Mouse (Mus musculus) stomach, embryonic 14.5 days (tissue): ENCODE measurements at regions not wholly inside any gene's neighbourhood (a gene's known extent, or its start where the extent isn't known, plus 50 kb on each side); places are given as distances from the start of the nearest gene placed in this dataset.
A peak's percentile ranks its signal among the peaks of the same experiment; 100 is the strongest.

Source experiments
- ATAC-seq: fragments of 200-750 bp; cut with Nextera tagmentation; 2 replicates; pipeline ENCODE4 v1.8.0; 2017; ENCODE audit warnings: low read depth, moderate TSS enrichment; ENCODE audit not compliant: insufficient number of reproducible peaks, insufficient read depth, low FRiP score
- H3K27ac ChIP-seq: fragments of 300-500 bp; sonication (generic); 2 replicates; pipeline ENCODE4 v1.5.1; 2014; ENCODE audit warnings: mild to moderate bottlenecking, low read length, moderate library complexity, mixed read lengths
- H3K27me3 ChIP-seq: fragments of 300-500 bp; sonication (generic); 2 replicates; pipeline ENCODE4 v1.6.1; 2014; ENCODE audit warnings: low read length, control low read depth, mixed read lengths; ENCODE audit not compliant: control insufficient read depth, insufficient read depth
- H3K36me3 ChIP-seq: fragments of 300-500 bp; sonication (generic); 2 replicates; pipeline ENCODE4 v1.6.1; 2014; ENCODE audit warnings: mild to moderate bottlenecking, control low read depth, low read length, moderate library complexity, mixed read lengths; ENCODE audit not compliant: control insufficient read depth, insufficient read depth
- H3K4me1 ChIP-seq: fragments of 300-500 bp; sonication (generic); 2 replicates; pipeline ENCODE4 v1.6.1; 2014; ENCODE audit warnings: low read length, control low read depth, mixed read lengths; ENCODE audit not compliant: control insufficient read depth, insufficient read depth
- H3K4me2 ChIP-seq: fragments of 300-500 bp; sonication (generic); replicated peaks from 2 replicates; pipeline ENCODE4 v1.6.1; 2014; ENCODE audit warnings: low read depth, low read length, control low read depth
- H3K4me3 ChIP-seq: fragments of 300-500 bp; sonication (generic); 2 replicates; pipeline ENCODE4 v1.5.1; 2014; ENCODE audit warnings: low read depth, low read length, control low read depth
- H3K9ac ChIP-seq: fragments of 300-500 bp; sonication (generic); replicated peaks from 2 replicates; pipeline ENCODE4 v1.6.1; 2014; ENCODE audit warnings: low read depth, mild to moderate bottlenecking, control low read depth, low read length, moderate library complexity, mixed read lengths
- H3K9me3 ChIP-seq: fragments of 300-500 bp; sonication (generic); 2 replicates; pipeline ENCODE4 v1.6.1; 2016; ENCODE audit warnings: low read depth, low read length, control low read depth; ENCODE audit not compliant: control insufficient read depth
- WGBS: fragments of 180-500 bp; shearing (Covaris S2); extraction: QIAGEN DNeasy Blood & Tissue Kit; methylation state at CpG from one replicate; pipeline ENCODE4 v1.1.7; 2014; 5-methylcytosine and 5-hydroxymethylcytosine counted together

DNA sequence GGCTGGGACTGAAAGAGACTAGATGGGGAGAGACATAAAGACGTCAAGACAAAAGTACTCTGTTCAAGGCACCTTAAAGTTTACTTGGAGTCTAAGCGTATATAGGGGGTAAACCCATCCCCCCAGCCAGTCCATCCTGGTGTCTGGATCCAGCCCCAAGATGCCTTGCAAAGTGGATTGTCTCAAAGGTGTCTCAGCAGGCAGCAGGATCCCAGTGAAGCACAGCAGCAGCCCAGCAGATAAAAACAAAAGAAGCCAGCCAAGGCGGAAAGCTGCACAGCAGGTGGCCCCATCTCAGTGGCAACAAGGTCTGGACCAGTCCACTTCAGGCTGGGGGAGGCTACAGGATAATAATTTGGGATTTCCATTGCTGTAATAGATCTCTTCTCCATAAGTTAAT, 72.0 kb upstream of the Col5a2 start:
- no peaks in the 10 kb centered on the region for H3K36me3 ChIP-seq
- no peak overlapping the region for H3K4me3 ChIP-seq
- no peak overlapping the region for H3K9ac ChIP-seq
- H3K27me3 ChIP-seq: no peaks in the 10 kb centered on the region
- H3K4me2 ChIP-seq: no peak overlapping the region
- H3K4me1 ChIP-seq: no peaks in the 10 kb centered on the region
- no peak overlapping the region for H3K27ac ChIP-seq
- ATAC-seq: no peak
- H3K9me3 ChIP-seq: no peaks in the 10 kb centered on the region; the same call in 1 of the 2 replicates
- 38% methylated on average over 3 of the region's 3 CpGs for WGBS

DNA sequence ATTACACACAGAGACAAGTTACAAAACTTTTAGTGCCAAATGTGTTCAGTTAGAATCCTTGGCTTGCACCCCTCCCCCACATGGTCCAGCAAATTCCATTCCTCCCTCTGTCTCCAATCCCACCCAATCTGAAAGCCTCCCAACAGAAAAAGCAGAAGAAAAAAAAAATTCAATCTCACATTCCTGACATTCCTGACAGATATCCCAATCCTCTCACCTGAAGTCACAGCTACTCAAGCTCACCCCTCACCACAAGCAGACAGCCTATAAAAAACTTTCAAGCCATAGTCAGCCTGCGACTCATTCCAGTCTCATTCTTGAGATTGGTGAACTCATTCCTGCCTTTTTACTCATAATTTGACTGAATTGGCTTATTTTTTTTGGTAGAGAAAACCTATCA, 77.4 kb upstream of the Col5a2 start:
- no peak overlapping the region for H3K4me2 ChIP-seq
- H3K4me3 ChIP-seq: no peak overlapping the region
- H3K27me3 ChIP-seq: no peaks in the 10 kb centered on the region
- no peaks in the 10 kb centered on the region for H3K36me3 ChIP-seq
- no peak overlapping the region for H3K27ac ChIP-seq
- no peaks in the 10 kb centered on the region for H3K9me3 ChIP-seq
- H3K9ac ChIP-seq: no peak overlapping the region
- H3K4me1 ChIP-seq: no peaks in the 10 kb centered on the region
- no peak for ATAC-seq
- WGBS: 69% methylated on average over 1 of the region's 1 CpGs

DNA sequence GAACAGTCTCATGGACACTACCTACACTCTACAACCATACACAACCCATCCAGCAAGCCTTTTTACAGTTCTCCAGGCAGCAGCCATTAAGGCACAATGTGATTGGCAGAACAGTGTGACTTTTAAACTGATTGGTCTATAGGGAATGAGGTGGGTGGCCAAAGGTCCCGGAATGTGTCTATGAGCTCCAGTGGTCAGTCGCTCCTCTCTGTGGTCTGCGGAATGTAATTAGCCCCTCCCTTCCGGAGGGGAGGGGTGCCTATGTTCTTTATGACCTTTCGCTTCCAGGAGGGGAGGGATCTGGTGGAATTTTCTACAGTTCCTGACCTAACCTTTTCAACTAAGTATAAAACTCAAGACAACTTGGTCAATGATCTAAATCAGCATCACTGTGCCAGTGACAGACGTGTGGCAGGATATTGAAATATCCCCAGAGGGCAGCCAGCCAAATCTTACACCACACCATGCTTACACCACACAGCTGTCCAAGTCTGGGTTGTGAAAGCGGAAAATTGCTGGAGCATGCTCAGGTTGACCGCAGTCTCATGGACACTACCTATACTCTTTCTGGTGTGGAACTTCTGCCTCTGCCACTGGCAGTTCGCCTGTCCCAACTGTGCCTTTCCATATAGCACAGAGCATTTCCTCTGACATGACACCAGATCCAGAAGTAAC, 84.4 kb upstream of the Col5a2 start:
- H3K9ac ChIP-seq: no peak overlapping the region
- H3K4me3 ChIP-seq: no peak overlapping the region
- H3K27ac ChIP-seq: no peak overlapping the region
- H3K36me3 ChIP-seq: no peaks in the 10 kb centered on the region
- 82% methylated on average over 9 of the region's 9 CpGs for WGBS
- H3K4me2 ChIP-seq: no peak overlapping the region
- ATAC-seq: no peak
- no peaks in the 10 kb centered on the region for H3K9me3 ChIP-seq
- H3K27me3 ChIP-seq: no peaks in the 10 kb centered on the region
- no peaks in the 10 kb centered on the region for H3K4me1 ChIP-seq

DNA sequence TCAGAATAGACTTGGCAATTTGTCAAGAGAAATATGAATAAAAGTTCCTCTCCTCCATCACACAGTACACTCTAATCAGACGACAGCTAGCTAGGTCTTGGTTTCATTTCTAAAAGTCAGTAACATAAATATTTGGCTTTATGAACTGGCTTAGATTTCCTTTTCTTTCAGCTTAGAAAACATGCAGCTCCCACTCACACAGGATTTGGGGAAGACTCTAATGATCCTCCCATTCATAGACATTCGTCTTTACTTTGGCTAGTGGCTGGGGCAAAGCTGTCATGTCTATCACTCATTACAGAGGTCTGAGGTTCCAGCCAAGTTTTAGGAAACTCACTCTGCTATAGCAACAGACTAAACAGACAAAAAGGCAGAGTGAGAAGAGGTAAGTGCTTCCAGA, 94.2 kb upstream of the Col5a2 start:
- Histone ChIP-seq H3K36me3 (no peaks in the 10 kb centered on the region), H3K4me3 (no peak overlapping the region), H3K9ac (no peak overlapping the region), H3K4me2 (no peak overlapping the region), H3K27ac (0 out of 2 replicates have a peak overlapping the region, but pooled peaks have one; percentile 3), H3K4me1 (no peaks in the 10 kb centered on the region), H3K27me3 (no peaks in the 10 kb centered on the region), H3K9me3 (no peaks in the 10 kb centered on the region)
- WGBS: 12% methylated on average over 2 of the region's 2 CpGs
- peak; percentile 65; the same call in 1 of the 2 replicates for ATAC-seq

DNA sequence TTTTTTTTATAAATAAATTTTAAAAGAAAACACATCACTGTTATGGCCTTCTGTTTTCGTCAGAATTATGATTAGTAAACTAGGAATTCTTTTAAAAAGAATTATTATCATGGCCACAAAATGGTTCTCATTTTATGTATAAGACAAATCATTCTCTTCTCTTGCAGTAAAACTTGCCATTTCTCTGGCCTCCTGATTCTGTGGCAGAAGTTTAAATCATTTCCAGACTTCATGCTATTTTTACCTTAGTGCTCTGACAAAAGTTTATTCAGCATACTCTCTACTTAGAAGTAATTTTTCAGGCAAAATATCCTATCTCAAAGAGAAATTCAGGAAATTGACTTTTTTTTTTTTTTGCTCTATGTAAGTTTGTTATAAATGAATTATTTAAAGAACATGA, 96.3 kb upstream of the Col5a2 start:
- 66% methylated on average over 1 of the region's 1 CpGs for WGBS
- H3K4me1 ChIP-seq: no peaks in the 10 kb centered on the region
- no peak overlapping the region for H3K4me3 ChIP-seq
- H3K4me2 ChIP-seq: no peak overlapping the region
- H3K9me3 ChIP-seq: no peaks in the 10 kb centered on the region
- H3K27me3 ChIP-seq: no peaks in the 10 kb centered on the region
- no peaks in the 10 kb centered on the region for H3K36me3 ChIP-seq
- no peak for ATAC-seq
- no peak overlapping the region for H3K9ac ChIP-seq
- no peak overlapping the region for H3K27ac ChIP-seq

DNA sequence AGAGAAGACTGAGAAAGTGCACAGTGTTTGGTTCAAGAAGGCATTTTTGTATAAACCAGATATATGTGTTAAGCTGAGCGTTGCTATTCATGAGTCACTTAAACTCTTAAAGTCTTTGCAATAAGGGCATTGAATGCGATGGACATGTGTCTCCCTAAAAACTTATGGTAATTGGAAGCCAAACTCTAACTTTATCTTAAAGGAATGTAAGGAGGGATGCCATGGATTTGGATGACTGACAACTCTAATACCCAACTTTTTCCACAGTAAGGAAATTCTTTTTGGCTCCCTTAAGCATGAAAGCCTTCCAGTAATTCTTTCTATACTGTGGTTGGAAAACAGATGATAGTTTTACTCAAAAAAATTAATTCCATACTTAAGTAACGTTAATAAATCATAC, 96.9 kb upstream of the Col5a2 start:
- Histone ChIP-seq H3K27me3 (no peaks in the 10 kb centered on the region), H3K27ac (no peak overlapping the region), H3K4me3 (no peak overlapping the region), H3K4me1 (no peaks in the 10 kb centered on the region), H3K9ac (no peak overlapping the region), H3K9me3 (no peaks in the 10 kb centered on the region), H3K4me2 (no peak overlapping the region), H3K36me3 (no peaks in the 10 kb centered on the region)
- ATAC-seq: no peak
- WGBS: 58% methylated on average over 3 of the region's 3 CpGs

DNA sequence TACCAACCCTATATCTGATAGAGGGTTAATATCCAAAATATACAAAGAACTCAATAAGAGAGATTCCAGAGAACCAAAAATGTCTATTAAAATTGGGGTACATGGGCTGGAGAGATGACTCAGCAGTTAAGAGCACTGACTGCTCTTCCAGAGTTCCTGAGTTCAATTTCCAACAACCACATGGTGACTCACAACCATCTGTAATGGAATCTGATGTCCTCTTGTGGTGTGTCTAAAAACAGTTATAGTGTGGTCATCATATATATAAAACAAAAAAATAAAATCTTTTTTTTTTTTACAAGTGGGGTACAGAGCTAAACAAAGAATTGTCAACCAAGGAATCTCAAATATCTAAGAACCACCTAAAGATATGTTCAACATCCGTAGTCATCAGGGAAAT, 102.5 kb upstream of the Col5a2 start:
- WGBS: 84% methylated on average over 1 of the region's 1 CpGs
- H3K27ac ChIP-seq: no peak overlapping the region
- no peaks in the 10 kb centered on the region for H3K27me3 ChIP-seq
- H3K36me3 ChIP-seq: no peaks in the 10 kb centered on the region
- no peak overlapping the region for H3K4me2 ChIP-seq
- H3K4me3 ChIP-seq: no peak overlapping the region
- H3K9me3 ChIP-seq: no peaks in the 10 kb centered on the region
- ATAC-seq: no peak
- H3K9ac ChIP-seq: no peak overlapping the region
- no peaks in the 10 kb centered on the region for H3K4me1 ChIP-seq

DNA sequence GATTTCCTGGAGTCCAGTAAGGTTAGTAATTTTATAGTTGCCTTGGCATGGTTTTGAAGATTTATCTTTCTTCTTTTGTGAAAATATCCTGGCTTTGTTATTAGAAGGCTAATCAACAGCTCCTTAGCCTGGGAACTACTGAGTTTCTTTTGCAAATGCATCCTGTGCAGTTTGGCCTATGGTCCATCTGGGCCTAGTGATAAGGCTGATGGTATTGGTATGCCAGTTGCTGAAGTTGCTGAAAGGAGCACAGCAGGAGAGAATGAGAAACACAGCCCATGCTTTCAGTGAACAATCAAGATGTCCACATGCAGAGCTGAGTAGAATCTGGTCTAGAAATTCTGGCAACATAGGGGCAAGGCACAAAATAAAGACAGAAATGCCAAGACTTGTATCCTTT, 105.2 kb upstream of the Col5a2 start:
- H3K4me3 ChIP-seq: no peak overlapping the region
- no peaks in the 10 kb centered on the region for H3K9me3 ChIP-seq
- H3K27me3 ChIP-seq: no peaks in the 10 kb centered on the region
- no peaks in the 10 kb centered on the region for H3K4me1 ChIP-seq
- H3K27ac ChIP-seq: no peak overlapping the region
- no peak for ATAC-seq
- H3K9ac ChIP-seq: no peak overlapping the region
- H3K4me2 ChIP-seq: no peak overlapping the region
- no peaks in the 10 kb centered on the region for H3K36me3 ChIP-seq

DNA sequence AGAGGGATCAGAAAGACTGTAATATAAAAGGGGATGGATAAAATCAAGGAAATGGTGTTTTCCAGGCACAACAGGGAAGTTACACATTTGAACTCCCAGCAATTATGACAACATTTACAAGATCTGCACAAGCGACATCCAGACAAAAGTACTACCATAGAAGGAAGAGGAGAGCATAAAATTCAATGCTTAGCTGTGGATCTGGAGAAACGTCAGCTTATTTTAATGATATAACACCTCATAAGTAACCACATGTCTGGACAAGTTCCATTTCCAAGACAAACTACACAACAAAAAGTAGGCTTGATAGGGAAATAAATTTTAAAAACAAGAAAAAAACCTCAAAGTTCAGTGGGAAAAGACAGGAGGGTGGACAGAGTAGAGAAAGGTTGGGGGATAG, 115.9 kb upstream of the Col5a2 start:
- no peak for ATAC-seq

More for the DNA sequence above, 115.9 kb upstream of the Col5a2 start:
- Histone ChIP-seq H3K27me3 (no peaks in the 10 kb centered on the region), H3K4me2 (no peak overlapping the region), H3K9me3 (no peaks in the 10 kb centered on the region), H3K4me3 (no peak overlapping the region), H3K9ac (no peak overlapping the region), H3K27ac (no peak overlapping the region), H3K4me1 (no peaks in the 10 kb centered on the region), H3K36me3 (no peaks in the 10 kb centered on the region)
- WGBS: 71% methylated on average over 2 of the region's 2 CpGs
